Mouse (Mus musculus) neural tube, embryonic 13.5 days (tissue): ENCODE measurements around the gene Pde4d. TPM values are rescaled to one million over a fixed set of nuclear protein-coding genes. Genes with fewer than 3 reads are reported as not detected.

Source experiments
- ATAC-seq: fragments of 200-750 bp; cut with Nextera tagmentation; 2 replicates; pipeline ENCODE4 v1.8.0; 2017; ENCODE audit warnings: low read depth, mild to moderate bottlenecking, moderate TSS enrichment, moderate library complexity
- H3K27ac ChIP-seq: fragments of 300-500 bp; sonication (generic); replicated peaks from 2 replicates; pipeline ENCODE4 v1.5.1; 2015; ENCODE audit warnings: moderate library complexity, mild to moderate bottlenecking, inconsistent platforms
- H3K27me3 ChIP-seq: fragments of 300-500 bp; sonication (generic); 2 replicates; pipeline ENCODE4 v1.6.1; 2015; ENCODE audit warnings: mild to moderate bottlenecking, inconsistent platforms
- H3K36me3 ChIP-seq: fragments of 300-500 bp; sonication (generic); 2 replicates; pipeline ENCODE4 v1.6.1; 2015; ENCODE audit warnings: mild to moderate bottlenecking, inconsistent platforms
- H3K4me1 ChIP-seq: fragments of 300-500 bp; sonication (generic); replicated peaks from 2 replicates; pipeline ENCODE4 v1.6.1; 2015; ENCODE audit warnings: inconsistent platforms
- H3K4me2 ChIP-seq: fragments of 300-500 bp; sonication (generic); 2 replicates; pipeline ENCODE4 v1.6.1; 2015; ENCODE audit warnings: inconsistent platforms, mild to moderate bottlenecking, moderate library complexity
- H3K4me3 ChIP-seq: fragments of 300-500 bp; sonication (generic); 2 replicates; pipeline ENCODE4 v1.5.1; 2015; ENCODE audit warnings: mild to moderate bottlenecking, inconsistent platforms
- H3K9ac ChIP-seq: fragments of 300-500 bp; sonication (generic); 2 replicates; pipeline ENCODE4 v1.6.1; 2015; ENCODE audit warnings: moderate library complexity, mild to moderate bottlenecking, inconsistent platforms
- H3K9me3 ChIP-seq: fragments of 300-500 bp; sonication (generic); 2 replicates; pipeline ENCODE4 v1.6.1; 2016; ENCODE audit warnings: inconsistent platforms
- WGBS: fragments of 180-500 bp; shearing (Covaris S2); methylation state at CpG from one replicate; pipeline ENCODE4 v1.1.7; 2015; 5-methylcytosine and 5-hydroxymethylcytosine counted together
- polyA plus RNA-seq: library from polyadenylated mRNA; unstranded; fragments of >200 nt; fragmentation: Nextera tagmentation; extraction: Ambion mirVana; gene quantifications from 2 replicates; pipeline ENCODE4 v1.2.1, GENCODE M21; 2015

Pde4d gene
- polyA plus RNA-seq, 1 experiment from 2014 or later = 15.5 TPM

GRCm38 (mm10) chr13:109632387-109633036 lies 1182.8 kb downstream of the Pde4d start:
- Histone ChIP-seq H3K36me3 (no peaks in the 10 kb centered on the region), H3K27me3 (no peaks in the 10 kb centered on the region), H3K4me3 (no peak overlapping the region), H3K9me3 (no peaks in the 10 kb centered on the region), H3K9ac (no peak overlapping the region), H3K27ac (no peak overlapping the region), H3K4me1 (peaks cover 27% of the 10 kb centered on the region), H3K4me2 (no peak overlapping the region)
- ATAC-seq = peak; percentile 27; the same call in 1 of the 2 replicates
- 3% methylated on average over 7 of the region's 7 CpGs for WGBS

- ATAC-seq = no peak
- H3K4me3 ChIP-seq = no peak overlapping the region
- no peaks in the 10 kb centered on the region for H3K9me3 ChIP-seq
- H3K27me3 ChIP-seq = no peaks in the 10 kb centered on the region
- H3K4me1 ChIP-seq = peaks cover 27% of the 10 kb centered on the region
- H3K4me2 ChIP-seq = no peak overlapping the region
- 6% methylated on average over 3 of the region's 3 CpGs for WGBS
- H3K36me3 ChIP-seq = no peaks in the 10 kb centered on the region
- no peak overlapping the region for H3K27ac ChIP-seq
- H3K9ac ChIP-seq = no peak overlapping the region
These were observed 1183.3 kb downstream of the Pde4d start for GRCm38 (mm10) chr13:109633037-109633418.

GRCm38 (mm10) chr13:109635901-109636520 lies 1186.3 kb downstream of the Pde4d start:
- Histone ChIP-seq H3K4me3 (no peak overlapping the region), H3K36me3 (no peaks in the 10 kb centered on the region), H3K4me1 (peaks cover 27% of the 10 kb centered on the region), H3K9me3 (no peaks in the 10 kb centered on the region), H3K4me2 (no peak overlapping the region), H3K9ac (no peak overlapping the region), H3K27ac (no peak overlapping the region), H3K27me3 (no peaks in the 10 kb centered on the region)
- no peak for ATAC-seq
- WGBS = 72% methylated on average over 10 of the region's 10 CpGs

GRCm38 (mm10) chr13:109638273-109638672 lies 1188.5 kb downstream of the Pde4d start:
- H3K4me3 ChIP-seq = no peak overlapping the region
- no peak overlapping the region for H3K4me2 ChIP-seq
- H3K4me1 ChIP-seq = peaks cover 7% of the 10 kb centered on the region; the same call in 1 of the 2 replicates
- H3K9ac ChIP-seq = no peak overlapping the region
- no peaks in the 10 kb centered on the region for H3K9me3 ChIP-seq
- no peak for ATAC-seq
- H3K27ac ChIP-seq = no peak overlapping the region
- H3K36me3 ChIP-seq = no peaks in the 10 kb centered on the region
- no peaks in the 10 kb centered on the region for H3K27me3 ChIP-seq

- no peak for ATAC-seq
- no peaks in the 10 kb centered on the region for H3K9me3 ChIP-seq
- no peaks in the 10 kb centered on the region for H3K36me3 ChIP-seq
- H3K27me3 ChIP-seq = no peaks in the 10 kb centered on the region
- no peaks in the 10 kb centered on the region; the same call in 1 of the 2 replicates for H3K4me1 ChIP-seq
- no peak overlapping the region for H3K4me3 ChIP-seq
- WGBS = 68% methylated on average over 6 of the region's 6 CpGs
- H3K4me2 ChIP-seq = no peak overlapping the region
- no peak overlapping the region for H3K27ac ChIP-seq
- no peak overlapping the region for H3K9ac ChIP-seq
These were observed 1189.5 kb downstream of the Pde4d start for GRCm38 (mm10) chr13:109639286-109639685.

GRCm38 (mm10) chr13:109641562-109641961 lies 1191.8 kb downstream of the Pde4d start:
- 87% methylated on average over 6 of the region's 6 CpGs for WGBS
- ATAC-seq = no peak
- no peak overlapping the region for H3K27ac ChIP-seq

GRCm38 (mm10) chr13:109643419-109643818 lies 1193.7 kb downstream of the Pde4d start:
- 57% methylated on average over 3 of the region's 3 CpGs for WGBS
- H3K4me1 ChIP-seq = peaks cover 20% of the 10 kb centered on the region
- H3K9ac ChIP-seq = no peak overlapping the region
- H3K27ac ChIP-seq = no peak overlapping the region
- no peaks in the 10 kb centered on the region for H3K27me3 ChIP-seq
- no peaks in the 10 kb centered on the region for H3K9me3 ChIP-seq
- ATAC-seq = no peak
- no peak overlapping the region for H3K4me2 ChIP-seq
- no peak overlapping the region for H3K4me3 ChIP-seq
- no peaks in the 10 kb centered on the region for H3K36me3 ChIP-seq

More at GRCm38 (mm10) chr13:109641562-109641961, 1191.8 kb downstream of the Pde4d start:
- Histone ChIP-seq H3K36me3 (no peaks in the 10 kb centered on the region), H3K4me1 (peaks cover 16% of the 10 kb centered on the region), H3K27me3 (no peaks in the 10 kb centered on the region), H3K4me3 (no peak overlapping the region), H3K4me2 (no peak overlapping the region), H3K9ac (no peak overlapping the region), H3K9me3 (no peaks in the 10 kb centered on the region)

- no peaks in the 10 kb centered on the region for H3K9me3 ChIP-seq
- H3K4me3 ChIP-seq = no peak overlapping the region
- WGBS = 76% methylated on average over 2 of the region's 2 CpGs
- no peaks in the 10 kb centered on the region for H3K27me3 ChIP-seq
- no peak overlapping the region for H3K27ac ChIP-seq
- H3K4me2 ChIP-seq = no peak overlapping the region
- H3K9ac ChIP-seq = no peak overlapping the region
- peaks cover 20% of the 10 kb centered on the region for H3K4me1 ChIP-seq
- H3K36me3 ChIP-seq = no peaks in the 10 kb centered on the region
- no peak for ATAC-seq
These were observed 1194.3 kb downstream of the Pde4d start for GRCm38 (mm10) chr13:109644086-109644485.

GRCm38 (mm10) chr13:109645284-109645909 lies 1195.6 kb downstream of the Pde4d start:
- WGBS = 60% methylated on average over 10 of the region's 10 CpGs
- H3K4me1 ChIP-seq = peaks cover 20% of the 10 kb centered on the region
- no peaks in the 10 kb centered on the region for H3K27me3 ChIP-seq
- no peak overlapping the region for H3K4me2 ChIP-seq
- no peak for ATAC-seq
- H3K9ac ChIP-seq = no peak overlapping the region
- no peaks in the 10 kb centered on the region for H3K36me3 ChIP-seq
- H3K27ac ChIP-seq = no peak overlapping the region
- no peak overlapping the region for H3K4me3 ChIP-seq
- no peaks in the 10 kb centered on the region for H3K9me3 ChIP-seq

- WGBS = 41% methylated on average over 6 of the region's 6 CpGs
- ATAC-seq = peak; percentile 43; the same call in 1 of the 2 replicates
- Histone ChIP-seq H3K9ac (no peak overlapping the region), H3K4me1 (peaks cover 20% of the 10 kb centered on the region), H3K4me2 (no peak overlapping the region), H3K9me3 (no peaks in the 10 kb centered on the region), H3K36me3 (no peaks in the 10 kb centered on the region), H3K4me3 (no peak overlapping the region), H3K27me3 (no peaks in the 10 kb centered on the region), H3K27ac (no peak overlapping the region)
These were observed 1196.1 kb downstream of the Pde4d start for GRCm38 (mm10) chr13:109645910-109646284.

GRCm38 (mm10) chr13:109646597-109647232 lies 1197.0 kb downstream of the Pde4d start:
- no peak for ATAC-seq
- Histone ChIP-seq H3K36me3 (no peaks in the 10 kb centered on the region), H3K4me2 (no peak overlapping the region), H3K27me3 (no peaks in the 10 kb centered on the region), H3K4me3 (no peak overlapping the region), H3K9me3 (no peaks in the 10 kb centered on the region), H3K9ac (no peak overlapping the region), H3K4me1 (peaks cover 20% of the 10 kb centered on the region), H3K27ac (peak overlapping the region; percentile 49)
- 63% methylated on average over 11 of the region's 11 CpGs for WGBS

GRCm38 (mm10) chr13:109647479-109648199 lies 1197.9 kb downstream of the Pde4d start:
- Histone ChIP-seq H3K9me3 (no peaks in the 10 kb centered on the region), H3K36me3 (no peaks in the 10 kb centered on the region), H3K27me3 (no peaks in the 10 kb centered on the region), H3K4me3 (no peak overlapping the region), H3K9ac (no peak overlapping the region), H3K4me2 (no peak overlapping the region), H3K4me1 (peaks cover 30% of the 10 kb centered on the region), H3K27ac (no peak overlapping the region)
- no peak for ATAC-seq
- 85% methylated on average over 7 of the region's 7 CpGs for WGBS
